Mouse (Mus musculus): ENCODE measurements around the gene Zfp808.
"Not testable (repeated sequence)": the region's sequence is repeated elsewhere in the genome, so short reads cannot be mapped to it uniquely, and the experiment has no call there.

DNA sequence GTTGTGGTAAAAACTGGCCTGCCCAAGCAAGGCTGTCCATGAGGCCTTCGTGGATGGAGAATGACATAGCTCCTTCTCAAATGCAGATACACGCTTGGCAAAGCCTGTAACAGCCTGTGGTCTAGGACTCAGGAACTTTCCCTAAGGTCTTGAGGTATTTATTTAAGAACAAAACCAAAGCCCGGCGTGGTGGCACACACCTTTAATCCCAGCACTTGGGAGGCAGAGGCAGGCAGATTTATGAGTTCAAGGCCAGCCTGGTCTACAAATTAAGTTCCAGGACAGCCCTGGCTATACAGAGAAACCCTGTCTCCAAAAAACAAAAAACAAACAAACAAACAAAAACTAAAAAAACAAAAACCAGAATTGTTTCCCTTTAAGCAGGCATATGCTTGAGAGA, 30.9 kb upstream of the Zfp808 start:
- TF ChIP-seq CTCF (IDR thresholded peaks at IDR 0.05; ENCODE audit: borderline replicate concordance, extremely low read depth, insufficient read depth, insufficient read length); POLR2A (IDR thresholded peaks at IDR 0.05; ENCODE audit: borderline replicate concordance, extremely low read depth, insufficient read depth, insufficient read length, poor library complexity, severe bottlenecking): not testable (repeated sequence)

All from brain, embryonic 14.5 days (tissue).